Mouse (Mus musculus) midbrain, embryonic 14.5 days (tissue): Measurements from ENCODE around the gene Asb4. TPM values are rescaled to one million over a fixed set of nuclear protein-coding genes. Genes with fewer than 3 reads are reported as not detected.

ENCODE experiments used
- ATAC-seq: fragments of 200-750 bp; cut with Nextera tagmentation; 2 replicates; pipeline ENCODE4 v1.8.0; 2017; ENCODE audit warnings: moderate number of reproducible peaks, moderate library complexity; ENCODE audit not compliant: low FRiP score, low TSS enrichment
- DNase-seq: peaks from one replicate; pipeline ENCODE4 v3.0.0-alpha.2; 2015
- H3K27ac ChIP-seq: fragments of 300-500 bp; sonication (generic); replicated peaks from 2 replicates; pipeline ENCODE4 v1.5.1; 2014; ENCODE audit warnings: mild to moderate bottlenecking, low read depth, low read length, moderate library complexity
- H3K27me3 ChIP-seq: fragments of 300-500 bp; sonication (generic); 2 replicates; pipeline ENCODE4 v1.6.1; 2014; ENCODE audit warnings: low read length, control low read depth, mixed read lengths; ENCODE audit not compliant: control insufficient read depth, insufficient read depth
- H3K36me3 ChIP-seq: fragments of 300-500 bp; sonication (generic); 2 replicates; pipeline ENCODE4 v1.6.1; 2014; ENCODE audit warnings: low read length, control low read depth; ENCODE audit not compliant: control insufficient read depth, insufficient read depth
- H3K4me1 ChIP-seq: fragments of 300-500 bp; sonication (generic); 2 replicates; pipeline ENCODE4 v1.6.1; 2014; ENCODE audit warnings: mild to moderate bottlenecking, antibody characterized with exemption, low read length, control low read depth; ENCODE audit not compliant: control insufficient read depth, insufficient read depth
- H3K4me2 ChIP-seq: fragments of 300-500 bp; sonication (generic); 2 replicates; pipeline ENCODE4 v1.6.1; 2014; ENCODE audit warnings: mild to moderate bottlenecking, low read length, moderate library complexity
- H3K4me3 ChIP-seq: fragments of 300-500 bp; sonication (generic); replicated peaks from 2 replicates; pipeline ENCODE4 v1.5.1; 2014; ENCODE audit warnings: low read depth, low read length
- H3K9ac ChIP-seq: fragments of 300-500 bp; sonication (generic); replicated peaks from 2 replicates; pipeline ENCODE4 v1.6.1; 2014; ENCODE audit warnings: mild to moderate bottlenecking, low read length, moderate library complexity
- H3K9me3 ChIP-seq: fragments of 300-500 bp; sonication (generic); 2 replicates; pipeline ENCODE4 v1.6.1; 2016; ENCODE audit warnings: low read length, control low read depth, mixed read lengths; ENCODE audit not compliant: control insufficient read depth
- WGBS: fragments of 180-500 bp; shearing (Covaris S2); extraction: QIAGEN DNeasy Blood & Tissue Kit; methylation state at CpG from one replicate; pipeline ENCODE4 v1.1.7; 2014; 5-methylcytosine and 5-hydroxymethylcytosine counted together
- polyA plus RNA-seq: library from polyadenylated mRNA; unstranded; fragments of >200 nt; fragmentation: Nextera tagmentation; extraction: Ambion mirVana; gene quantifications from 2 replicates; pipeline ENCODE4 v1.2.1, GENCODE M21; 2014

Gene Asb4
- polyA plus RNA-seq, 1 experiment from 2014 or later: 13.6 TPM

DNA sequence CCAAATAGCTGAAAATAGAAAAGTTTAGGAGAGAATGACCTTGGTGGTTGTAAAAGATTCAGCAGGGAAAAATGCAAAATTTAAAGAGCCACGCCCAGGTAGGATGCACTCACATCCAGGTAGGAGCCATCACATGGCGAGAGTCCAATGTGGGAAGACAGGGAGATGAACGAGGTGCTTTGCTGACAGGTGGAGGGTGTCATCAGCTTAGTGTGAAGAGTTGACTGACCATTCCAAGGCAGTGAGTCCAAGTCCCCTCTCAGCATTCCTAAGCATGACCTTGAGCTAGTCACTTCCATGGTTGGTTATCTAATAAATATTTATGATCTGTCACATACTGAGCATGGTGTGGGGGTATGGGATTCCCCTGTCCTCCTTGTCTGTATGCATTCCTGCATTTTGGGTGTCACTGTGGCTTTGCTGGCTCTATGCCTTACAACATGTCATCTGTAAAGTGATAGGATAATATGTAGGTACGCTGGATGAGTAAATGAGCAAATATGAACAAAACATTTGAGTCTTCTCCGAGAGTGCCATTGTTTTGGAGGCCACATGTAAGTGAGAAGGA is 61.2 kb downstream of the Asb4 start:
- no peak for DNase-seq
- no peak overlapping the region for H3K9ac ChIP-seq
- H3K27ac ChIP-seq: no peak overlapping the region
- ATAC-seq: no peak
- H3K36me3 ChIP-seq: no peaks in the 10 kb centered on the region
- H3K27me3 ChIP-seq: no peaks in the 10 kb centered on the region
- no peak overlapping the region for H3K4me3 ChIP-seq
- H3K4me1 ChIP-seq: 0 out of 2 replicates have a peak, but pooled peaks cover 8% of the 10 kb centered on the region
- 93% methylated on average over 5 of the region's 5 CpGs for WGBS
- no peak overlapping the region for H3K4me2 ChIP-seq
- H3K9me3 ChIP-seq: no peaks in the 10 kb centered on the region

DNA sequence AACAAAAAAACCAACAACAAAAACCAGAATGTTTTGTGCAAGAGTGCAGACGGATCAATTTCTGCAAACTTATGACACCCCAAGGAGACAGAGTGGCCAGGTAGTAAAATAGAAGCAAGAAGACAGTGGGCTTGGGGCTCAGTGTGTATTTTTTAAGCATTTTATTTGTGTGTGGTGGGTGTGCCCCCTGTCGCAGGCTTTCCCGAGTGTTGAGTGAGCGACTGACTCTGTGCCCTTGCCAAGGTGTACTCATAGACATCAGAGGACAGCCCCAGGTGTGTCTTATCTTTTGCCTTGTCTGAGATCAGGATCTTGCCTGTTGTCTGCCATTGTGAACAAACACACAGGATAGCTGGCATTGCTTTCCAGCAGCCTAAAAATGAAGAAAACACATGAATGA is 63.8 kb downstream of the Asb4 start:
- no peaks in the 10 kb centered on the region for H3K27me3 ChIP-seq
- H3K9ac ChIP-seq: no peak overlapping the region
- WGBS: 85% methylated on average over 4 of the region's 4 CpGs
- no peaks in the 10 kb centered on the region for H3K9me3 ChIP-seq
- 0 out of 2 replicates have a peak, but pooled peaks cover 8% of the 10 kb centered on the region for H3K4me1 ChIP-seq
- no peak for ATAC-seq
- H3K4me3 ChIP-seq: no peak overlapping the region
- no peaks in the 10 kb centered on the region for H3K36me3 ChIP-seq
- no peak for DNase-seq
- H3K4me2 ChIP-seq: no peak overlapping the region
- 0 out of 2 replicates have a peak overlapping the region, but pooled peaks have one; percentile 13 for H3K27ac ChIP-seq

DNA sequence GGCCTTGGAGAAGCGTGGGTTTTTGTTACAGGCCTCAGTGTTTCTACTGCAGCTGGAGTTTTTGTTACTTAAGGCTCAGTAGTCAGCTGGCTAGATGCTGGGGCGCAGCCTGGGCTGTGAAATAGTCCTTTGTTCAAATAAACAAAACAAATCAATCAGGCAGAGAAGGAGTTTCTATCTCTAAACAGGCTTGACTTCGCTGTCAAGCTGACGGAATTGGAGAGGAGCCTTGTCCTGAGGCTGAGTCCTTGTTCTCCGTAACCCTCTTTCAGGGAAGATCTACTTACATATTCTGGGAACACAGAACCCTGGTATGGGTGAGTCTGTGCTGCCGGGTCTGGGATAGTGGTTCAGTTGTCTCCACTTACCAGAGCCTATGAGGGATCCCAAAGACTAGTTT is 64.4 kb downstream of the Asb4 start:
- Histone ChIP-seq H3K27ac (0 out of 2 replicates have a peak overlapping the region, but pooled peaks have one; percentile 13), H3K4me1 (0 out of 2 replicates have a peak, but pooled peaks cover 8% of the 10 kb centered on the region), H3K4me3 (no peak overlapping the region), H3K4me2 (no peak overlapping the region), H3K36me3 (no peaks in the 10 kb centered on the region), H3K27me3 (no peaks in the 10 kb centered on the region), H3K9me3 (no peaks in the 10 kb centered on the region), H3K9ac (no peak overlapping the region)
- DNase-seq (peak; percentile 53), ATAC-seq (peak; percentile 74; the same call in 1 of the 2 replicates)
- WGBS: 5% methylated on average over 6 of the region's 6 CpGs

DNA sequence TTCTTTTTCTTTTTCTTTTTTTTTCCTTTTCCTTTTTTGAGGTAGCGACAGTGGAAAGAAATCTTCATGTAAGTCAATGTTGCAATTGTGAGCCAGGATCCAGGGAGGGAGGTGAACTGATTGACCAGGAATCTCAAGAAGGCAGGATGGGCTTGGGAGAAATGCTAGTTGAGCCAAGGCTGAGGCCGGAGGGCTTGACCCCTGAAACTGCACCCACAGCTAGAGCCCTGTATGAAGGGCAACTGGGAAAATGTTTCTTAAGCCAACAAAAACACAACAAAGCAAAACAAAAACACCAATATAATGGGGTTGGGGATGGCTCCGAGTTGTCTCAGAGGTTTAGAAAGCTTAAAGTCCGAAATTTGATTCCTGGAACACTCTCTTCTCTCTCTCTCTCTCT is 65.2 kb downstream of the Asb4 start:
- Histone ChIP-seq H3K36me3 (no peaks in the 10 kb centered on the region), H3K27ac (no peak overlapping the region), H3K27me3 (no peaks in the 10 kb centered on the region), H3K4me1 (no peaks in the 10 kb centered on the region), H3K9ac (no peak overlapping the region), H3K4me3 (no peak overlapping the region), H3K4me2 (no peak overlapping the region), H3K9me3 (no peaks in the 10 kb centered on the region)
- ATAC-seq: no peak
- no peak for DNase-seq
- WGBS: 50% methylated on average over 4 of the region's 4 CpGs

DNA sequence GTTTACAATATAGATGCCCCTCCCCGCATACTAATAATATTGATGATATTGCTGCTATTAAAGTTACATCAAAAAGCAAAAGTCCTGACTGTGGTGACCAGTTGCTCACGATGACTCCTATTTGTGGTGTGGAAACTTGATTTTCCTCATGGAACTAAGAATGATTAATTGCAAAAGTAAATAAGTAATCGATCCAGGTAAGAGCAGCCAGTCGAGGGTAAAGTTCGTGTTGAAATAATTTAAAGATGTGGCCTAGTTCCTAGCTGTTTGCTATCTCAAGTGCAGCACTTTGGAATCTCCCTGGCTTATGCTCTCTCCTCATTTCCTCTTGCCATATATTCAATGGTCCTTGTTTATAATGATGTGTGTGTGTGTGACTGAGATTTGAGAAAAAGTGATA is 66.7 kb downstream of the Asb4 start:
- WGBS: 97% methylated on average over 5 of the region's 5 CpGs
- H3K4me3 ChIP-seq: no peak overlapping the region
- H3K9me3 ChIP-seq: no peaks in the 10 kb centered on the region
- no peak overlapping the region for H3K9ac ChIP-seq
- H3K27me3 ChIP-seq: no peaks in the 10 kb centered on the region
- DNase-seq (no peak), ATAC-seq (no peak)
- no peaks in the 10 kb centered on the region for H3K4me1 ChIP-seq
- H3K27ac ChIP-seq: no peak overlapping the region
- no peak overlapping the region for H3K4me2 ChIP-seq
- no peaks in the 10 kb centered on the region for H3K36me3 ChIP-seq

DNA sequence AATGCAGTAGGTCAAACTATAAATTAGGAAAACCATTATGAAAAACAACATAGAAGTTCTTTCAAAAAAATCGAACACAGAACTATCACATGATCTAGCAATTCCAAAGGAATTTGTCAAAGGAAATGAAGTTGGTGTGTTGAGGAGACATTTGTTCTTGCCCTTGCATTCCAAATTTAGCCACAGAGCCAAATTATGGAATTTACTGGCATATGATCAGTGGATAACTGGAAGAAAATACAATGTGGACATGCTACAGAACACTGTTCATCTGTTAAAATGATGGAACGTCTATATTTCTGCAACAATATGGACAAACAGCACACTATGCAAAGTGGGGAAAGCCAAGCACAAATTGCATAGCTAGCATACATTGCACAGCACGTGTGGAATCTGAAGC is 72.7 kb downstream of the Asb4 start:
- H3K4me1 ChIP-seq: no peaks in the 10 kb centered on the region
- H3K27me3 ChIP-seq: no peaks in the 10 kb centered on the region
- H3K36me3 ChIP-seq: no peaks in the 10 kb centered on the region
- 89% methylated on average over 3 of the region's 3 CpGs for WGBS
- no peak overlapping the region for H3K9ac ChIP-seq
- H3K27ac ChIP-seq: no peak overlapping the region
- H3K4me3 ChIP-seq: no peak overlapping the region
- H3K4me2 ChIP-seq: no peak overlapping the region
- no peaks in the 10 kb centered on the region for H3K9me3 ChIP-seq
- ATAC-seq (no peak), DNase-seq (no peak)

DNA sequence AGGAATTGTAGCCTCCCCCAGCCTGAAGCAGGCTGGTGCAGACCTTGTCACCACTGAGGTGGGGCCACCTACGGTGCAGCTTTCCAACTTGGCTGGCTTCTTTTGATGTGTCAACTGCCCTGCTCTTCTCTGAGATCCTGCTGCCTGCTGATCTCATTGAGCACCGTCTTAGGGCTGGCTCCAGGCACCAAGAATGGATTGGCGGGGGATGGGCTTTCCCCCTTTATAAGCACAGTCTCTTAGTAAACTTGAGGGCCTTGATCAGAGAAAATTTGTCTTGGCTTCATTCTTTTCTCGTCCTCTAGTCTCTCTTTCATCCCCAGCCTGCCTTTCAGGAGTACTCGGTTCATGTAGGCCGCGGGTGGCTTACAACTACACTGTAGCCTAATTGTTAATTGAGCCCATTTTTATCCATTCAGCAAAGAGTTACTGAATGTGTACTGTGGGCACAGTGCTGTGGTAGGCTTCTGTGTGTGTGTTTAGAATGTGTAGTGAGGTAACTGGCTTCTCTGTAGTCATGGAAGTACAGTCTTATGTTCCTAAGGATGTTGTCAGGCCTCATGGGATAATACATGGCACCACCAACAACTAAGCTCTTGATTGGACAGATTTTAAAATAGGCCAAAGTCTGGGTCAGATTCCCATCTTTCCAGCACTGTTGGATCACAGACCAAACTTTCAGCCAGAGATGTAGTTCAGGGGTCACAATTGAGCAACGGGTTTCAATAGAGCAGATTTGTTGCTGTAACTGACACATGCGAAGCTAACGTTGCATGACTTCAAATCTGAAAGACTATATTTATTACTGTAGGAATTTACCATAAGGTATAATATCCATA is 87.5 kb downstream of the Asb4 start:
- Histone ChIP-seq H3K4me1 (no peaks in the 10 kb centered on the region), H3K9me3 (no peaks in the 10 kb centered on the region), H3K27ac (no peak overlapping the region), H3K4me3 (no peak overlapping the region), H3K27me3 (no peaks in the 10 kb centered on the region), H3K9ac (no peak overlapping the region), H3K4me2 (no peak overlapping the region), H3K36me3 (no peaks in the 10 kb centered on the region)
- WGBS: 60% methylated on average over 10 of the region's 10 CpGs
- ATAC-seq (no peak), DNase-seq (peak; percentile 3)

DNA sequence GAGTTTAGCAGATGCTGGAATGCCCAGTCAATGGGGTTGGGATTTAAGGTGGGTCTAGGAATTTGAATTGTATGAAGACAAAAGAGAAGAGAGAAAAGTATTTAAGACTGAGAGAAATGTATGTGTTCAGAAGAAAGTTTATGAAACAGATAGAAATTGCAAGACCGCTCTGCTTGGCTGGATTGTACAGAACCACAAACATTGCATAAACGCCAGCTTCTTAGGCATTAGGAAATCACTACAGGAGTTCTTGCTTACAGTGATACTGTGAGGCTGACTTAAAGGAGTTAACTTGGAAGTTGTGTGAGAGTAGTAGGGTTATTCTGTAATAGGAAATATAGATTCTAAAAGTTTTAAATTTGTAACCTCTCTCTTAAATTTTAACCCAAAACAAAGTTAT is 89.5 kb downstream of the Asb4 start:
- Histone ChIP-seq H3K4me2 (no peak overlapping the region), H3K9ac (no peak overlapping the region), H3K27ac (no peak overlapping the region), H3K4me1 (no peaks in the 10 kb centered on the region), H3K4me3 (no peak overlapping the region), H3K27me3 (no peaks in the 10 kb centered on the region), H3K9me3 (no peaks in the 10 kb centered on the region), H3K36me3 (no peaks in the 10 kb centered on the region)
- no peak for DNase-seq
- no peak for ATAC-seq
- WGBS: 94% methylated on average over 2 of the region's 2 CpGs

DNA sequence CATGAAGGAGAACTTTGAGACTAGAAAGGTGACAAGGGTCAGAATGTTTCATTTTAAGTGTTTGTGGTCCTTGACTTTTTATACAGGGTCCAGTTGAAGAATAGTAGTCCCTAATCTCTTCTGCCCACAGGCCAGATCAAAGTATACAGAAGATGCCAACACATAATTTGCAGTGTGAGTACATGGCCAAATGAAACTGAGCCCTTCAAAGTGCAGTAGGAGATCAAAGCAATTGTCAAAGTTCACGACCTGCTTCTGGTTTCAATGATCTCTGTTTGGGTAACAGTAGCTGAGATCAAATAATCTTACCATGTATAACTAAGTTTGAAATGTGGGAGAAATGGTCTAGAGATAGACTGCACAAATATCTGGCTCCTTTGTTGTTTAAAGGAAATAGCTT is 90.8 kb downstream of the Asb4 start:
- Histone ChIP-seq H3K9ac (no peak overlapping the region), H3K4me2 (no peak overlapping the region), H3K27me3 (no peaks in the 10 kb centered on the region), H3K4me3 (no peak overlapping the region), H3K27ac (no peak overlapping the region), H3K4me1 (no peaks in the 10 kb centered on the region), H3K36me3 (no peaks in the 10 kb centered on the region), H3K9me3 (no peaks in the 10 kb centered on the region)
- DNase-seq (no peak), ATAC-seq (no peak)
- WGBS: 78% methylated on average over 1 of the region's 1 CpGs
